ENCODE assay signal across 24 mouse cellular contexts in the genomic region with DNA sequence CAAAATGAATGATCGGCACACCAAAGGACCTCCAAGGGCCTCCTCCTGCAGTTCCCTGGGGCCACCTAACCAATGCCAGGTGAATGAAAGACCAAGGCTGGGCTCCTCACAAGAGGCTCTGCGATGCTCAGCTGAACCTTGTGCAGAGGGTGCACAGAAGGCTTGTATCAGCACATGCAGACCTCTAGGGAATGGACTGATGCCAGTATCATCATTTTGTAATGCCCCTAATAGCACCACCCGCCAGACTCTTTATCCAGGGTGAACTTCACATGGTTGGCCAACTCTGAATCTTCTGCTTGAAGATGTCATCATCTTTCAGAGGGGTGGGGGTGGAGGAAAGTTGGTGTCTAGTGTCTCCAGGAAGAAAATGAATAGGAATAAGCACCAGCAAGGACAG. TPM values are rescaled to one million over a fixed set of nuclear protein-coding genes. Genes with fewer than 3 reads are reported as not detected.
A peak's percentile ranks its signal among the peaks of the same experiment; 100 is the strongest.
DNase-seq lines count a peak whose midpoint lies in the region; ATAC-seq and TF ChIP-seq lines count a peak whose summit lies in the region.
"Had no signal": no experiment of that assay in that cellular context is flagged by ENCODE, and none has a peak within 500 bp of the region (broad histone marks: within the 10 kb centered on the region; RNA-seq: fewer than 3 reads in every experiment).

No protein-coding gene starts in this region.

- TF ChIP-seq CTCF in cerebellum, adult 2 months (IDR thresholded peaks at IDR 0.05; ENCODE audit: borderline replicate concordance, insufficient read depth, low read depth, low read length), result no peak

- H3K27me3 ChIP-seq in cerebellum, adult 2 months (ENCODE audit: control insufficient read depth, insufficient read depth, low read length), result no peaks in the 10 kb centered on the region
- H3K27me3 ChIP-seq: embryonic facial prominence, embryonic 13.5 days; embryonic facial prominence, embryonic 15.5 days; forebrain, embryonic 13.5 days; forebrain, embryonic 15.5 days had no signal

- no peak overlapping the region for H3K4me3 ChIP-seq in cerebellum, adult 2 months (replicated peaks; ENCODE audit: insufficient read depth, low read depth, low read length)
- H3K4me3 ChIP-seq: embryonic facial prominence, embryonic 13.5 days; embryonic facial prominence, embryonic 15.5 days; erythroblast, embryonic 14.5 days; forebrain, embryonic 13.5 days; forebrain, embryonic 15.5 days; gastrocnemius, adult 2 months had no signal

- no peak for TF ChIP-seq POLR2A in cerebellum, adult 2 months (IDR thresholded peaks at IDR 0.05; ENCODE audit: borderline replicate concordance, insufficient read depth, low read length)

- DNase-seq in cerebellum, adult 2 months, result peak; percentile 38 to 42
- DNase-seq in cerebellum, adult 9-11 months, result no peak
- peak; percentile 28 to 53 for DNase-seq in cerebellum, postnatal 10 days
- DNase-seq in brain, adult 2 months (ENCODE audit: low read depth, low spot score), result peak; percentile 15
- peak; percentile 98 for DNase-seq in fat pad, adult 2 months (ENCODE audit: extremely low read depth, low read depth, low spot score)
- no peak for DNase-seq in adrenal gland, postnatal 36 days
- DNase-seq in ovary, postnatal 36 days (ENCODE audit: low spot score), result no peak
- DNase-seq: adrenal gland, adult 2 months; adrenal gland, postnatal 10 days; adrenal gland, postnatal 25 days; embryo, embryonic 11 days; forebrain, postnatal 0 days; gastrocnemius, adult 2 months had no signal

- WGBS in cerebellum, adult 2 months, result 39% methylated on average over 3 of the region's 3 CpGs

- H3K27ac ChIP-seq in cerebellum, adult 2 months (ENCODE audit: insufficient read depth, low read length), result no peak overlapping the region
- H3K27ac ChIP-seq: embryonic facial prominence, embryonic 13.5 days; embryonic facial prominence, embryonic 15.5 days; forebrain, embryonic 13.5 days; forebrain, embryonic 15.5 days; gastrocnemius, adult 2 months had no signal

- peaks cover 36% of the 10 kb centered on the region for H3K4me1 ChIP-seq in cerebellum, adult 2 months (ENCODE audit: control insufficient read depth, insufficient read depth, low read length)
- H3K4me1 ChIP-seq: embryonic facial prominence, embryonic 13.5 days; embryonic facial prominence, embryonic 15.5 days; forebrain, embryonic 13.5 days; forebrain, embryonic 15.5 days had no signal

- no peak for ATAC-seq in cerebellum, adult (ENCODE audit: insufficient number of reproducible peaks, low FRiP score, low TSS enrichment)
- ATAC-seq: forebrain, embryonic 13.5 days; forebrain, embryonic 15.5 days; forebrain, postnatal 0 days had no signal

RNA-seq across cellular contexts. Expression of gene Dynlrb2, which starts 16.9 kb away (rescaled TPM):
- 5.5 and 9.3 TPM in 2 replicates for polyA plus RNA-seq in cerebellum, adult 2 months (2012; rRNA removed)
- not detected for total RNA-seq in adrenal gland, postnatal 36 days (2021)
- total RNA-seq: adrenal gland, adult 2 months; adrenal gland, postnatal 25 days; common myeloid progenitor, adult 5-6 weeks; ES-E14; gastrocnemius, adult 2 months; MEL had no signal
- polyA plus RNA-seq: adrenal gland, adult 2 months; C2C12; embryonic facial prominence, embryonic 11.5 days; embryonic facial prominence, embryonic 13.5 days; erythroblast, embryonic 14.5 days had no signal

Comparison
In these comparisons a context has a peak if more than half of its experiments do, and no peak if none do; other contexts are left out.
1. DNase-seq: peak in cerebellum, adult 2 months (2 of 2), cerebellum, postnatal 10 days (2 of 2), brain, adult 2 months (single experiment) and fat pad, adult 2 months (single experiment); none in cerebellum, adult 9-11 months (single experiment), adrenal gland, postnatal 36 days (0 of 2) and ovary, postnatal 36 days (single experiment).